Mouse (Mus musculus): ENCODE results near the gene D430041D05Rik. TPM values are rescaled to one million over a fixed set of nuclear protein-coding genes. Genes with fewer than 3 reads are reported as not detected.
"Not testable (repeated sequence)": the region's sequence is repeated elsewhere in the genome, so short reads cannot be mapped to it uniquely, and the experiment has no call there.

The D430041D05Rik gene
- polyA plus RNA-seq, 1 experiment from 2014 or later: 0.06 TPM

- peak; percentile 49 for ATAC-seq (ENCODE audit: low FRiP score, low TSS enrichment)
- 47% methylated on average over 8 of the region's 8 CpGs for WGBS
Measured at GRCm38 (mm10) chr2:104121681-104122504, 288.9 kb downstream of the D430041D05Rik start.

GRCm38 (mm10) chr2:104120312-104120711 is 290.5 kb downstream of the D430041D05Rik start:
- 53% methylated on average over 6 of the region's 6 CpGs for WGBS
- Histone ChIP-seq H3K4me1 (replicated peaks; ENCODE audit: control insufficient read depth, insufficient read depth) (no peaks in the 10 kb centered on the region), H3K27ac (replicated peaks) (peak overlapping the region; percentile 81), H3K4me3 (ENCODE audit: low read depth, low read length) (no peak overlapping the region), H3K36me3 (ENCODE audit: control insufficient read depth, insufficient read depth, low read length) (no peaks in the 10 kb centered on the region; the same call in 1 of the 2 replicates), H3K4me2 (replicated peaks; ENCODE audit: low read depth) (no peak overlapping the region), H3K9ac (ENCODE audit: low read length) (no peak overlapping the region), H3K9me3 (ENCODE audit: control insufficient read depth, low read length) (no peaks in the 10 kb centered on the region), H3K27me3 (ENCODE audit: control insufficient read depth, insufficient read depth, low read length) (no peaks in the 10 kb centered on the region)
- DNase-seq (ENCODE audit: low spot score): no peak
- no peak for ATAC-seq (ENCODE audit: low FRiP score, low TSS enrichment)
- TF ChIP-seq EP300 (optimal IDR thresholded peaks at IDR 0.05): no peak
- TF ChIP-seq CTCF (IDR thresholded peaks at IDR 0.05; ENCODE audit: low read depth): peak; percentile 58

More at GRCm38 (mm10) chr2:104121681-104122504, 288.9 kb downstream of the D430041D05Rik start:
- no peaks in the 10 kb centered on the region for H3K9me3 ChIP-seq (ENCODE audit: control insufficient read depth, low read length)
- no peak for TF ChIP-seq CTCF (IDR thresholded peaks at IDR 0.05; ENCODE audit: low read depth)
- peak; percentile 97 for TF ChIP-seq EP300 (optimal IDR thresholded peaks at IDR 0.05)
- no peaks in the 10 kb centered on the region for H3K27me3 ChIP-seq (ENCODE audit: control insufficient read depth, insufficient read depth, low read length)
- peak overlapping the region; percentile 87; the same call in 1 of the 2 replicates for H3K9ac ChIP-seq (ENCODE audit: low read length)
- H3K4me1 ChIP-seq (replicated peaks; ENCODE audit: control insufficient read depth, insufficient read depth): no peaks in the 10 kb centered on the region
- peak overlapping the region; percentile 75 for H3K4me3 ChIP-seq (ENCODE audit: low read depth, low read length)
- no peaks in the 10 kb centered on the region; the same call in 1 of the 2 replicates for H3K36me3 ChIP-seq (ENCODE audit: control insufficient read depth, insufficient read depth, low read length)
- H3K27ac ChIP-seq (replicated peaks): peak overlapping the region; percentile 91
- peak overlapping the region; percentile 99 for H3K4me2 ChIP-seq (replicated peaks; ENCODE audit: low read depth)
- peak; percentile 33 for DNase-seq (ENCODE audit: low spot score)

GRCm38 (mm10) chr2:104119097-104119496 is 291.7 kb downstream of the D430041D05Rik start:
- WGBS: 77% methylated on average over 1 of the region's 1 CpGs

GRCm38 (mm10) chr2:104117173-104117572 is 293.6 kb downstream of the D430041D05Rik start:
- not testable (repeated sequence) for H3K36me3 ChIP-seq (ENCODE audit: control insufficient read depth, insufficient read depth, low read length); H3K27ac ChIP-seq (replicated peaks); H3K9me3 ChIP-seq (ENCODE audit: control insufficient read depth, low read length); H3K9ac ChIP-seq (ENCODE audit: low read length); DNase-seq (ENCODE audit: low spot score); H3K4me2 ChIP-seq (replicated peaks; ENCODE audit: low read depth); H3K4me1 ChIP-seq (replicated peaks; ENCODE audit: control insufficient read depth, insufficient read depth); ATAC-seq (ENCODE audit: low FRiP score, low TSS enrichment); H3K27me3 ChIP-seq (ENCODE audit: control insufficient read depth, insufficient read depth, low read length); H3K4me3 ChIP-seq (ENCODE audit: low read depth, low read length)

More at GRCm38 (mm10) chr2:104119097-104119496, 291.7 kb downstream of the D430041D05Rik start:
- ATAC-seq (ENCODE audit: low FRiP score, low TSS enrichment) (no peak), DNase-seq (ENCODE audit: low spot score) (no peak)
- TF ChIP-seq EP300 (optimal IDR thresholded peaks at IDR 0.05) (no peak), CTCF (IDR thresholded peaks at IDR 0.05; ENCODE audit: low read depth) (no peak)
- Histone ChIP-seq H3K9ac (ENCODE audit: low read length) (no peak overlapping the region), H3K9me3 (ENCODE audit: control insufficient read depth, low read length) (no peaks in the 10 kb centered on the region), H3K4me3 (ENCODE audit: low read depth, low read length) (no peak overlapping the region), H3K27me3 (ENCODE audit: control insufficient read depth, insufficient read depth, low read length) (no peaks in the 10 kb centered on the region), H3K36me3 (ENCODE audit: control insufficient read depth, insufficient read depth, low read length) (no peaks in the 10 kb centered on the region; the same call in 1 of the 2 replicates), H3K27ac (replicated peaks) (peak overlapping the region; percentile 81), H3K4me2 (replicated peaks; ENCODE audit: low read depth) (no peak overlapping the region), H3K4me1 (replicated peaks; ENCODE audit: control insufficient read depth, insufficient read depth) (no peaks in the 10 kb centered on the region)

GRCm38 (mm10) chr2:104114898-104115297 is 295.9 kb downstream of the D430041D05Rik start:
- Histone ChIP-seq H3K4me1 (replicated peaks; ENCODE audit: control insufficient read depth, insufficient read depth) (no peaks in the 10 kb centered on the region), H3K27ac (replicated peaks) (no peak overlapping the region), H3K9ac (ENCODE audit: low read length) (no peak overlapping the region), H3K27me3 (ENCODE audit: control insufficient read depth, insufficient read depth, low read length) (no peaks in the 10 kb centered on the region), H3K4me2 (replicated peaks; ENCODE audit: low read depth) (no peak overlapping the region), H3K4me3 (ENCODE audit: low read depth, low read length) (no peak overlapping the region), H3K36me3 (ENCODE audit: control insufficient read depth, insufficient read depth, low read length) (no peaks in the 10 kb centered on the region; the same call in 1 of the 2 replicates), H3K9me3 (ENCODE audit: control insufficient read depth, low read length) (no peaks in the 10 kb centered on the region)
- ATAC-seq (ENCODE audit: low FRiP score, low TSS enrichment): no peak
- 60% methylated on average over 3 of the region's 3 CpGs for WGBS
- DNase-seq (ENCODE audit: low spot score): no peak
- no peak for TF ChIP-seq CTCF (IDR thresholded peaks at IDR 0.05; ENCODE audit: low read depth)
- no peak for TF ChIP-seq EP300 (optimal IDR thresholded peaks at IDR 0.05)

GRCm38 (mm10) chr2:104113563-104113962 is 297.2 kb downstream of the D430041D05Rik start:
- not testable (repeated sequence) for H3K27me3 ChIP-seq (ENCODE audit: control insufficient read depth, insufficient read depth, low read length); H3K27ac ChIP-seq (replicated peaks); H3K4me3 ChIP-seq (ENCODE audit: low read depth, low read length); H3K9me3 ChIP-seq (ENCODE audit: control insufficient read depth, low read length); H3K9ac ChIP-seq (ENCODE audit: low read length); H3K4me1 ChIP-seq (replicated peaks; ENCODE audit: control insufficient read depth, insufficient read depth); H3K4me2 ChIP-seq (replicated peaks; ENCODE audit: low read depth); H3K36me3 ChIP-seq (ENCODE audit: control insufficient read depth, insufficient read depth, low read length); DNase-seq (ENCODE audit: low spot score)
- 0 out of 2 replicates have a peak, but pooled peaks have one; percentile 45 for ATAC-seq (ENCODE audit: low FRiP score, low TSS enrichment)

GRCm38 (mm10) chr2:104111170-104111797 is 299.5 kb downstream of the D430041D05Rik start:
- not testable (repeated sequence) for H3K9ac ChIP-seq (ENCODE audit: low read length)
- WGBS: no CpG with 5 or more reads among the region's 1 CpGs

More at GRCm38 (mm10) chr2:104111170-104111797, 299.5 kb downstream of the D430041D05Rik start:
- H3K9me3 ChIP-seq (ENCODE audit: control insufficient read depth, low read length); H3K4me2 ChIP-seq (replicated peaks; ENCODE audit: low read depth); H3K27ac ChIP-seq (replicated peaks); H3K27me3 ChIP-seq (ENCODE audit: control insufficient read depth, insufficient read depth, low read length); H3K4me3 ChIP-seq (ENCODE audit: low read depth, low read length); H3K36me3 ChIP-seq (ENCODE audit: control insufficient read depth, insufficient read depth, low read length); H3K4me1 ChIP-seq (replicated peaks; ENCODE audit: control insufficient read depth, insufficient read depth); DNase-seq (ENCODE audit: low spot score); ATAC-seq (ENCODE audit: low FRiP score, low TSS enrichment): not testable (repeated sequence)
